Mouse (Mus musculus) intestine, embryonic 16.5 days (tissue): ENCODE data around the gene Adssl1. TPM values are rescaled to one million over a fixed set of nuclear protein-coding genes. Genes with fewer than 3 reads are reported as not detected.

Source experiments
- ATAC-seq: fragments of 200-750 bp; cut with Nextera tagmentation; 2 replicates; pipeline ENCODE4 v1.8.0; 2017; ENCODE audit warnings: moderate TSS enrichment, moderate library complexity
- H3K27ac ChIP-seq: fragments of 300-500 bp; sonication (generic); 2 replicates; pipeline ENCODE4 v1.5.1; 2014; ENCODE audit warnings: mild to moderate bottlenecking, low read length
- H3K27me3 ChIP-seq: fragments of 300-500 bp; sonication (generic); replicated peaks from 2 replicates; pipeline ENCODE4 v1.6.1; 2014; ENCODE audit warnings: low read length, control low read depth, mixed read lengths; ENCODE audit not compliant: control insufficient read depth, insufficient read depth
- H3K36me3 ChIP-seq: fragments of 300-500 bp; sonication (generic); 2 replicates; pipeline ENCODE4 v1.6.1; 2014; ENCODE audit warnings: low read length, control low read depth; ENCODE audit not compliant: control insufficient read depth, insufficient read depth
- H3K4me1 ChIP-seq: fragments of 300-500 bp; sonication (generic); 2 replicates; pipeline ENCODE4 v1.6.1; 2014; ENCODE audit warnings: low read length, control low read depth, mixed read lengths; ENCODE audit not compliant: control insufficient read depth, insufficient read depth
- H3K4me2 ChIP-seq: fragments of 300-500 bp; sonication (generic); 2 replicates; pipeline ENCODE4 v1.6.1; 2014; ENCODE audit warnings: low read depth, low read length, control low read depth
- H3K4me3 ChIP-seq: fragments of 300-500 bp; sonication (generic); 2 replicates; pipeline ENCODE4 v1.5.1; 2014; ENCODE audit warnings: mild to moderate bottlenecking, low read length
- H3K9ac ChIP-seq: fragments of 300-500 bp; sonication (generic); 2 replicates; pipeline ENCODE4 v1.6.1; 2014; ENCODE audit warnings: low read depth, low read length
- H3K9me3 ChIP-seq: fragments of 300-500 bp; sonication (generic); 2 replicates; pipeline ENCODE4 v1.6.1; 2016; ENCODE audit warnings: low read length, control low read depth; ENCODE audit not compliant: control insufficient read depth
- WGBS: fragments of 180-500 bp; shearing (Covaris S2); extraction: QIAGEN DNeasy Blood & Tissue Kit; methylation state at CpG from one replicate; pipeline ENCODE4 v1.1.7; 2014; 5-methylcytosine and 5-hydroxymethylcytosine counted together
- polyA plus RNA-seq: library from polyadenylated mRNA; unstranded; fragments of >200 nt; fragmentation: Nextera tagmentation; extraction: Ambion mirVana; gene quantifications from 2 replicates; pipeline ENCODE4 v1.2.1, GENCODE M21; 2015

Gene Adssl1
- polyA plus RNA-seq, 1 experiment from 2014 or later, result 2.7 TPM

DNA sequence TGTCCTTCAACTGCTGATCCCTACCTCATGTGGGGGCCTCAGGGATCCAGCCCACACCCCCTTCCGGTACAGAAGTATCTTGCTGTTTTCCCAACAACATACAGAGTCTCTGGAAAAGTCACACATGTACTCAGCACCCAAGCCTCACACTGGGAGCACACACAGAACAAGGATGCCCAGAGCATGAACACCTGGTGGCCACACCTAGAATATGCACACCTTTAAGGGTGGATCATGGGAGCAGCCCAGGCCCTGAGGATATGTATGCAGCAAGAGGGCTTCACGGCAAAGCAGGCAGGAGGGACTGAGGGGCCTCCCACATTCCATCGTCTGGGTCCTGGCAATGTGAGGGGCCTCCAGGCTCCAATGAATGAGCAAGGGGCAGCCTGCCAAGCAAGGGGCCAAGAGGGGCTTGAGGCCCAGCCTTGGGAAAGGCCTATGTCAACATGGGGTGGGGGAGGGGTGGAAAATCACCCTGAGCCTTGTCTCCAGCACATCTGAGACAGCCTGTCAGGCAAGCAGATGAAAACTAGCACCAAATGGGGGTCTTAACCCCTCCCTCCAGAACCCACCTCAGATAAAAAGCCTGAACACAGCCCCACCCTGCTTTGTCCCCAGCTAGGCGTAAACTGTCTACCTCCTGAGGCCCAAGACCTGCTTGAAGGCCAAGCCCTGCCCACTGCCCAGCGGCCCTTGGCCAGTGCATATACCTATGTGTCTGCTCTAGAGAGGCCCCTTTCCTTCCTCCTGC lies 40.9 kb downstream of the Adssl1 start:
- Histone ChIP-seq H3K4me1 (peaks cover 64% of the 10 kb centered on the region), H3K27me3 (no peaks in the 10 kb centered on the region), H3K4me2 (peak overlapping the region; percentile 38), H3K36me3 (peaks cover 52% of the 10 kb centered on the region), H3K9me3 (no peaks in the 10 kb centered on the region), H3K9ac (peak overlapping the region; percentile 50), H3K4me3 (peak overlapping the region; percentile 4; the same call in 1 of the 2 replicates), H3K27ac (peak overlapping the region; percentile 89)
- peak; percentile 91 for ATAC-seq
- WGBS, result 22% methylated on average over 5 of the region's 5 CpGs

DNA sequence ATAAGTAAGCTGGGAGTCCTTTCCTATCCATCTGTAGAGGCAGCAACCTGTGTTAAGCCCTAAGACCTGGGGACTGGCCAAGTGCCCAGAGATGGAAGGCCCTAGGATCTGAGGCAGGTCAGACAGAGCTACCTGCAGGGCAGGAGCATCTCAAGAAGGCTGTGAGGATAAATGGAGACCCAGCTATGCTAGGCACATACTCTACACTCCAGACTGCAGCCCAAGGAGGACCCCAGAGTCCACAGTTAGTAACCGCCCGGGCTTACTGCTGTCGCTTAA lies 41.4 kb downstream of the Adssl1 start:
- Histone ChIP-seq H3K4me3 (0 out of 2 replicates have a peak overlapping the region, but pooled peaks have one; percentile 4), H3K4me2 (peak overlapping the region; percentile 38), H3K9me3 (no peaks in the 10 kb centered on the region), H3K27me3 (no peaks in the 10 kb centered on the region), H3K36me3 (peaks cover 47% of the 10 kb centered on the region), H3K27ac (peak overlapping the region; percentile 89), H3K4me1 (peaks cover 69% of the 10 kb centered on the region), H3K9ac (peak overlapping the region; percentile 50)
- ATAC-seq, result no peak; the same call in 1 of the 2 replicates
- WGBS, result 78% methylated on average over 3 of the region's 3 CpGs

DNA sequence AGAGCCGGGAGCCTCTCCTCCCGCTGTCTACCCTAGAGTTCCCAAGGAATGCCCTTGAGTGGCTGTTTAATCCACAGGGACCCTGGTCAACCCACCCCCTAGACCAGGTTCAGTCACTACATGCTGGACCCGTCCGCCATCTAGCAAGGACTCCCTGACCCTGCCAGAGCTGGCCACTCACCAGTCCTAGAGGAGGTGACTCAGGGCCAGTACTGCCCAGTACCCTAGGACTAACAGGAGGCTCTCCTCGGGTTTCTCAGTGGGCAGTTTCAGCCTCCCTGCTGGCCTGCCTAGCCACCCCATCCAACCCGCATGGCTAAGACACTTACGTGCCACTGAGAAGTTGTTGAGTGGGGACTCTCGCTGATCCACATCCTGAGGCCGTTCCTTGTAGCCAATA lies 42.0 kb downstream of the Adssl1 start:
- ATAC-seq, result no peak
- WGBS, result 77% methylated on average over 9 of the region's 9 CpGs
- peak overlapping the region; percentile 50 for H3K9ac ChIP-seq
- peak overlapping the region; percentile 89 for H3K27ac ChIP-seq
- H3K4me1 ChIP-seq, result peaks cover 75% of the 10 kb centered on the region
- no peaks in the 10 kb centered on the region for H3K27me3 ChIP-seq
- H3K9me3 ChIP-seq, result no peaks in the 10 kb centered on the region
- peak overlapping the region; percentile 38; the same call in 1 of the 2 replicates for H3K4me2 ChIP-seq
- H3K4me3 ChIP-seq, result no peak overlapping the region
- peaks cover 45% of the 10 kb centered on the region for H3K36me3 ChIP-seq

DNA sequence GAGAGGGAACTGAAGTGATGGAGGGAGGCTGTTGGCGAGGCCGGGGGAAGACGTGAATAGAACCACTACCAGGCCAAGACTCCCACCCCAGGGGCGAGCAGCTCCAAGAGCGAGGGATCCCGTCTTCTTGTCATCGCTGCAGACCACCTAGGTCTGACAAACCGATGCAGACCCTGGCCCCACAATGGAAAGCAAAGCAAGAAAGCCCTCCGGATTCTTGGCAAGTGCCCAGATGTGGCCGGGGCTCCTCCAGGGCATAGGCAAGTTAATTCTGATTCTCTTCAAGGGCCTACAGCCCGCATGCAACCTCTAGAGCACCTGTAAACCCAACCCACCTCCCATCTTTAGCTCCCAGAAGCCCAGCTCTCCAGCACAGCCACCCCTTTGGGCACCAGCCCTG lies 43.5 kb downstream of the Adssl1 start:
- Histone ChIP-seq H3K36me3 (peaks cover 39% of the 10 kb centered on the region), H3K4me3 (no peak overlapping the region), H3K27ac (peak overlapping the region; percentile 45; the same call in 1 of the 2 replicates), H3K4me1 (peaks cover 88% of the 10 kb centered on the region), H3K27me3 (no peaks in the 10 kb centered on the region), H3K4me2 (no peak overlapping the region), H3K9me3 (no peaks in the 10 kb centered on the region), H3K9ac (peak overlapping the region; percentile 36)
- ATAC-seq, result no peak
- 74% methylated on average over 11 of the region's 11 CpGs for WGBS

DNA sequence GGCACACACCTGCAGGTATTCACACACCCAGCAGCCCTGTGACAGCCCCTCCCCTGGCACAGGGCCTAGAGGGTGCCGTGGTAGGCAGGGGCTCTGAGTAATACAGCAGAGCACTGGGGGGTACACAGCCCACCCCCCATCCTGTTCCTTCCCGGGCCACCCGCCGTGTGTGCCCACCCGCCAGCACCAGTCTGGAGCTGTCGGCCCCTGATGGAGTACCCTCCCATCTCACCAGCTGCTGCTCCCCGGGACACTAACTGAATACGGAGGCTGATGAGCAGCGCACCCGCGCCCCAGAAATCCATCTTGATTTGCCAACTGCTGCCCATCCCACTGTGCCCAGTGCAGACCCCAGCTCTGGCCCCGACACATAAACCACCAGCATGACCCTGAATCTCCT lies 43.9 kb downstream of the Adssl1 start:
- H3K4me3 ChIP-seq, result no peak overlapping the region
- no peak for ATAC-seq
- H3K4me2 ChIP-seq, result no peak overlapping the region
- H3K4me1 ChIP-seq, result peaks cover 91% of the 10 kb centered on the region
- H3K27ac ChIP-seq, result peak overlapping the region; percentile 51; the same call in 1 of the 2 replicates
- H3K27me3 ChIP-seq, result no peaks in the 10 kb centered on the region
- peak overlapping the region; percentile 36 for H3K9ac ChIP-seq
- H3K9me3 ChIP-seq, result no peaks in the 10 kb centered on the region
- WGBS, result 83% methylated on average over 12 of the region's 12 CpGs
- H3K36me3 ChIP-seq, result peaks cover 43% of the 10 kb centered on the region

DNA sequence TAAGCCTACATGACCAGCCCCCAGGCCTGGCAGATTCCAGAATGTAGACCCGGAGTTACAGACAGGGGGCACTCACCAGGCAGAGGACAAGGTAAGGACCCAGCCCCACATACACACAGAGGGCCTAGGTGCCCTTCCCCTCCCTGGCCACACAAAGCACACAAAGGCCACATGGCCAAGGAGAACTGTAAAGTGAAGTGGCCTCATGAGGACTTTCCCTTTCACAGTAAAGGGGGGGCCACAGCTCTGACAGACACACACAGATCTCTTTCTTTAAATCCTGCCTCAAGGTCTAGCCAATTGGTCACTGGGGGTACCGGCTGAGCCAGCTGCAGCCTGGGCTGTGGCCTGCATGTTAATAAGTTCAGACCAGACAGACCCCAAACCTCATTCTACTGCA lies 44.3 kb downstream of the Adssl1 start:
- Histone ChIP-seq H3K27ac (peak overlapping the region; percentile 51; the same call in 1 of the 2 replicates), H3K36me3 (peaks cover 45% of the 10 kb centered on the region)

DNA sequence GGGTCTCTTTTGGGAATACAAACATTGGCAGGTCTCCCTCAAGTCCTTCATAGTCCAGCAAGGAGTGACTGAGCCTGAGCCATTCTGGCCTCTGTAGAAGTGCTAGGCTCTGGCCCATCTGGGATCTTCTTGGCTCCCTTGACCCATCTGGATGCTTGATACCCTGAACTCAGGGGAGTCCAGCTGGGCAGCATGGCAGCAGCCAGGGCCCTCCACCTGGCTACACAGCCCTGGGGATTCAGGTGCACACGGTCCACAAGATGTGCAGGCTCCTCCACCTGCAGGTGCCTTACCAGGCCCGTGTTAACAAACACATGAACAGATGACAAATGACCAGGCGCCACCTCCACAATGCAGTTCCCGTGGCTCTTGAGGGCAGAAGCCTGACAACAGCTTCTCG lies 44.8 kb downstream of the Adssl1 start:
- Histone ChIP-seq H3K4me3 (no peak overlapping the region), H3K36me3 (peaks cover 43% of the 10 kb centered on the region), H3K27me3 (no peaks in the 10 kb centered on the region), H3K9me3 (no peaks in the 10 kb centered on the region), H3K27ac (peak overlapping the region; percentile 72), H3K4me1 (peaks cover 91% of the 10 kb centered on the region), H3K9ac (peak overlapping the region; percentile 49), H3K4me2 (no peak overlapping the region)
- WGBS, result 43% methylated on average over 5 of the region's 5 CpGs
- ATAC-seq, result no peak

More for the DNA sequence above, 44.3 kb downstream of the Adssl1 start:
- H3K9ac ChIP-seq, result peak overlapping the region; percentile 36
- no peak overlapping the region for H3K4me2 ChIP-seq
- ATAC-seq, result no peak
- peaks cover 90% of the 10 kb centered on the region for H3K4me1 ChIP-seq
- H3K27me3 ChIP-seq, result no peaks in the 10 kb centered on the region
- WGBS, result 33% methylated on average over 2 of the region's 2 CpGs
- H3K4me3 ChIP-seq, result no peak overlapping the region
- H3K9me3 ChIP-seq, result no peaks in the 10 kb centered on the region

DNA sequence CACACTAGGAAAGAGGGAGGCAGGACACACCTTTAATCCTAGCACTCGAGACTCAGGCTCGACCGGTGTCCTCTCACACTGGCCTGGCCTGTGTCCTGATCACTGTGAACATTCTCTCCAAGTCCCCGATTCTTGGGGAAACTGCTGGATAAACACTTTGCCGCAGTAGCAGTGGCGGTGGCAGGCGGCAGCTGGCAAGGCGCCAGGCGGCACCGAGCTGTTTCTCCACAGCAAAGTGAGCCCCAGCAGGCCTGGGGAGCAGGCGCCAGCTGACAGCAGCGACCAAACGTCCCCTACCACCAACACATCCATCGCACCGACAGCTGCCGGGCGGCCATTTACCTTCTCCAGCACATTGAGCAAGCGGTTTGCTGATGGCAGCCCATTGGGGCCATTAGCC lies 45.6 kb downstream of the Adssl1 start:
- WGBS, result 34% methylated on average over 18 of the region's 18 CpGs
- peak overlapping the region; percentile 49 for H3K9ac ChIP-seq

DNA sequence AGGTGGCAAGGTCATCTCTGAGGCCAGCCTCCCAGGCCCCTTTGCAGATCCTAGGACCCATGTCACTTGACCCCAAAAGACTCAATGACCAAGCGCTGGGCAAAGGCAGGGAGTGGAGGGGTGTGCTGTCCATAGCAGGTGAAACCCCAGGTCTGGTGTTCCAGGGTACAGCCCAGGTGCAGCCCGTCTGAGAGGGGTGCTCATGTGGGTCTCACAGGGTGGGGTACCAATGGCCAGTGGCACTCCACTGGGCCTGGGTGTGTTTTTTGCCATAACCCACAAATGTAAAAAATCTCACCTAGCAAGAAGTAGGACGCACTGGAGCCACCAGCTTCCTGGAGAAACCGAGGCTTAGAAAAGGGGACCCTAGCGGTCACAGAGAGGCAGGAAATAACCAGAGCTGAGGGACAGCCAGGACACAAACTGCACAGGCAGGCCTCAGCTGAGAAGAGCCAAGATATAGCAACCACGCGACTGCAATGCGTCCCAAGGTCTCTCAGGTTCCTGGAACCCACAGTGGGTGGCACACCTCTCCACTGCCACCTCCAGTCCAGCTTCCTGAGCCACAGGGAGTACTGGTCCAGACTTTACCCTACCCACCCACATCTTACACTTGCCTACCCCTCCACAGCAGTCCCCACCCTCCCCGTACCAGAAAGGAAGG lies 46.2 kb downstream of the Adssl1 start:
- Histone ChIP-seq H3K4me1 (peaks cover 92% of the 10 kb centered on the region), H3K4me3 (no peak overlapping the region), H3K9me3 (no peaks in the 10 kb centered on the region), H3K9ac (peak overlapping the region; percentile 49), H3K36me3 (peaks cover 52% of the 10 kb centered on the region), H3K4me2 (no peak overlapping the region), H3K27me3 (no peaks in the 10 kb centered on the region), H3K27ac (peak overlapping the region; percentile 72)
- WGBS, result 83% methylated on average over 9 of the region's 9 CpGs
- ATAC-seq, result no peak

More for the DNA sequence above, 45.6 kb downstream of the Adssl1 start:
- Histone ChIP-seq H3K27ac (peak overlapping the region; percentile 72), H3K4me2 (0 out of 2 replicates have a peak overlapping the region, but pooled peaks have one; percentile 3), H3K4me3 (no peak overlapping the region), H3K36me3 (peaks cover 50% of the 10 kb centered on the region), H3K9me3 (no peaks in the 10 kb centered on the region), H3K27me3 (no peaks in the 10 kb centered on the region), H3K4me1 (peaks cover 93% of the 10 kb centered on the region)
- ATAC-seq, result no peak
